Mouse (Mus musculus) MEL (cell line): ENCODE data around the gene Pitpnc1. TPM values are rescaled to one million over a fixed set of nuclear protein-coding genes. Genes with fewer than 3 reads are reported as not detected.

Experiments
- DNase-seq: peaks from one replicate; pipeline ENCODE4 v3.0.0; 2011; ENCODE audit warnings: low read depth, low spot score
- H3K27ac ChIP-seq: 2 replicates; pipeline ENCODE4 v1.5.1; 2012; ENCODE audit warnings: low read depth, mild to moderate bottlenecking, control low read depth, low read length, moderate library complexity; ENCODE audit not compliant: control insufficient read depth
- H3K27me3 ChIP-seq, 2 experiments: fragments of 150-350 bp in 1 of 2; sonication (generic) in 1 of 2; 2 replicates each; pipeline ENCODE4 v1.6.1; 2012; ENCODE audit warnings: low read length in 2 of 2, mild to moderate bottlenecking in 2 of 2, improper control_type of control experiment in 1 of 2, moderate library complexity in 1 of 2; ENCODE audit not compliant: insufficient read depth in 2 of 2, control insufficient read depth in 1 of 2
- H3K36me3 ChIP-seq, 2 experiments: 2 replicates each; pipeline ENCODE4 v1.6.1; 2012 to 2014; ENCODE audit warnings: low read length in 2 of 2, improper control_type of control experiment in 1 of 2, inconsistent platforms in 1 of 2, mild to moderate bottlenecking in 1 of 2; ENCODE audit not compliant: insufficient read depth in 2 of 2, control insufficient read depth in 1 of 2
- H3K4me1 ChIP-seq, 2 experiments: fragments of 150-350 bp in 1 of 2; sonication (generic) in 1 of 2; 2 replicates each; pipeline ENCODE4 v1.6.1; 2012; ENCODE audit warnings: low read length in 2 of 2, improper control_type of control experiment in 1 of 2, mild to moderate bottlenecking in 1 of 2; ENCODE audit not compliant: insufficient read depth in 2 of 2, control insufficient read depth in 1 of 2
- H3K4me3 ChIP-seq, 2 experiments: fragments of 150-350 bp in 1 of 2; sonication (generic) in 1 of 2; 2 replicates each; pipeline ENCODE4 v1.5.1; 2012; ENCODE audit warnings: low read depth in 2 of 2, low read length in 2 of 2, mild to moderate bottlenecking in 2 of 2, moderate library complexity in 2 of 2, control low read depth in 1 of 2, improper control_type of control experiment in 1 of 2; ENCODE audit not compliant: control insufficient read depth in 1 of 2, insufficient read depth in 1 of 2
- H3K79me2 ChIP-seq: 2 replicates; pipeline ENCODE4 v1.6.1; 2012; ENCODE audit warnings: mild to moderate bottlenecking, low read length, moderate library complexity; ENCODE audit not compliant: control insufficient read depth, poor library complexity, insufficient read depth
- H3K9ac ChIP-seq: 2 replicates; pipeline ENCODE4 v1.6.1; 2012; ENCODE audit warnings: low read depth, mild to moderate bottlenecking, control low read depth, low read length, moderate library complexity; ENCODE audit not compliant: control insufficient read depth, poor library complexity, severe bottlenecking
- H3K9me3 ChIP-seq: fragments of 150-350 bp; sonication (generic); replicated peaks from 2 replicates; pipeline ENCODE4 v1.6.1; 2012; ENCODE audit warnings: mild to moderate bottlenecking, low read length, improper control_type of control experiment, moderate library complexity; ENCODE audit not compliant: insufficient read depth
- E2F4 ChIP-seq: IDR thresholded peaks from 2 replicates; pipeline ENCODE4 v1.6.1; 2011; ENCODE audit warnings: low read depth, low read length, improper control_type of control experiment, borderline replicate concordance
- EP300 ChIP-seq, 2 experiments: IDR thresholded peaks; 2 replicates each; pipeline ENCODE4 v1.6.1; 2011; ENCODE audit warnings: improper control_type of control experiment in 2 of 2, low read length in 2 of 2, low read depth in 1 of 2, mild to moderate bottlenecking in 1 of 2
- ETS1 ChIP-seq: IDR thresholded peaks from 2 replicates; pipeline ENCODE4 v1.6.1; 2012; ENCODE audit warnings: low read depth, mild to moderate bottlenecking, inconsistent platforms, low read length, improper control_type of control experiment, moderate library complexity
- GABPA ChIP-seq: IDR thresholded peaks from 2 replicates; pipeline ENCODE4 v1.6.1; 2012; ENCODE audit warnings: low read depth, mild to moderate bottlenecking, inconsistent platforms, low read length, improper control_type of control experiment, moderate library complexity
- GATA1 ChIP-seq: IDR thresholded peaks from 2 replicates; pipeline ENCODE4 v1.6.1; 2011; ENCODE audit warnings: low read depth, low read length, improper control_type of control experiment
- HCFC1 ChIP-seq: IDR thresholded peaks from 2 replicates; pipeline ENCODE4 v1.6.1; 2012; ENCODE audit warnings: low read depth, mild to moderate bottlenecking, inconsistent platforms, low read length, improper control_type of control experiment, moderate library complexity
- MAFK ChIP-seq: IDR thresholded peaks from 2 replicates; pipeline ENCODE4 v1.6.1; 2011; ENCODE audit warnings: low read depth, mild to moderate bottlenecking, low read length, improper control_type of control experiment, borderline replicate concordance
- MXI1 ChIP-seq: IDR thresholded peaks from 2 replicates; pipeline ENCODE4 v1.6.1; 2011; ENCODE audit warnings: mild to moderate bottlenecking, low read depth, low read length, improper control_type of control experiment
- MYC ChIP-seq: IDR thresholded peaks from 2 replicates; pipeline ENCODE4 v1.6.1; 2011; ENCODE audit warnings: low read depth, mild to moderate bottlenecking, low read length, improper control_type of control experiment, moderate library complexity
- RCOR1 ChIP-seq: IDR thresholded peaks from 2 replicates; pipeline ENCODE4 v1.6.1; 2012; ENCODE audit warnings: low read depth, mild to moderate bottlenecking, inconsistent platforms, low read length, improper control_type of control experiment
- SIN3A ChIP-seq: IDR thresholded peaks from 2 replicates; pipeline ENCODE4 v1.6.1; 2012; ENCODE audit warnings: low read length, improper control_type of control experiment, inconsistent platforms
- TAL1 ChIP-seq: IDR thresholded peaks from 2 replicates; pipeline ENCODE4 v1.6.1; 2012; ENCODE audit warnings: mild to moderate bottlenecking, inconsistent platforms, low read length, moderate library complexity, mixed read lengths
- TBP ChIP-seq: IDR thresholded peaks from 2 replicates; pipeline ENCODE4 v1.8.0; 2011; ENCODE audit warnings: low read depth, low read length, improper control_type of control experiment
- TCF12 ChIP-seq: IDR thresholded peaks from 2 replicates; pipeline ENCODE4 v1.6.1; 2014; ENCODE audit warnings: low read depth, mild to moderate bottlenecking, inconsistent platforms, low read length, improper control_type of control experiment, moderate library complexity
- UBTF ChIP-seq: IDR thresholded peaks from 2 replicates; pipeline ENCODE4 v1.6.1; 2012; ENCODE audit warnings: low read depth, mild to moderate bottlenecking, inconsistent platforms, low read length, improper control_type of control experiment, moderate library complexity, borderline replicate concordance; ENCODE audit not compliant: insufficient read depth
- USF1 ChIP-seq: IDR thresholded peaks from 2 replicates; pipeline ENCODE4 v1.6.1; 2014; ENCODE audit warnings: low read depth, mild to moderate bottlenecking, inconsistent platforms, low read length, improper control_type of control experiment, moderate library complexity
- USF2 ChIP-seq, 2 experiments: IDR thresholded peaks; 2 replicates each; pipeline ENCODE4 v1.6.1; 2011 to 2012; ENCODE audit warnings: improper control_type of control experiment in 2 of 2, low read length in 2 of 2, borderline replicate concordance in 1 of 2, inconsistent platforms in 1 of 2, low read depth in 1 of 2, mild to moderate bottlenecking in 1 of 2; ENCODE audit not compliant: insufficient read depth in 1 of 2
- polyA plus RNA-seq, 2 experiments: library from polyadenylated mRNA; stranded (reverse) in 1 of 2; unstranded in 1 of 2; fragments of >175 nt in 1 of 2; fragments of >200 nt in 1 of 2; gene quantifications; 2 replicates each; pipeline versions ENCODE4 v1.2.1 to v1.2.4; 2012; ENCODE audit warnings: low replicate concordance in 2 of 2, low read depth in 1 of 2; ENCODE audit not compliant: insufficient read length in 2 of 2, insufficient read depth in 1 of 2, missing spikeins in 1 of 2
- total RNA-seq: library from RNA; depleted of rRNA; stranded (reverse); fragments of 300-350 nt; gene quantifications from 2 replicates; pipeline ENCODE4 v1.2.3, GENCODE M21; 2012

The Pitpnc1 gene
- total and polyA plus RNA-seq, 3 experiments, result 19.3 to 25.3 TPM; not detected in 1

GRCm38 (mm10) chr11:107397326-107397998, 73.0 kb downstream of the Pitpnc1 start:
- DNase-seq, result peak; percentile 84

GRCm38 (mm10) chr11:107394245-107394644, 76.3 kb downstream of the Pitpnc1 start:
- Histone ChIP-seq H3K4me1 (peaks cover 9 to 38% of the 10 kb centered on the region in 2 experiments), H3K36me3 (peaks cover 2 to 31% of the 10 kb centered on the region in 2 experiments; a peak in 3 of 4 replicates)
- TF ChIP-seq USF2 (IDR thresholded peaks at IDR 0.05; ENCODE audit: borderline replicate concordance in 1 of 2, insufficient read depth in 1 of 2, low read depth in 1 of 2, low read length in 2 of 2) (no peak), ETS1 (no peak), MAFK (no peak), E2F4 (no peak)
- TF ChIP-seq, all 39 proteins: peak for 0
- no peaks in the 10 kb centered on the region for H3K27me3 ChIP-seq
- H3K79me2 ChIP-seq, result peaks cover 9% of the 10 kb centered on the region; the same call in 1 of the 2 replicates
- H3K9me3 ChIP-seq, result no peaks in the 10 kb centered on the region
- no peak for DNase-seq
- H3K9ac ChIP-seq, result no peak overlapping the region
- no peak overlapping the region for H3K4me3 ChIP-seq
- no peak overlapping the region for H3K27ac ChIP-seq

More at GRCm38 (mm10) chr11:107397326-107397998, 73.0 kb downstream of the Pitpnc1 start:
- H3K9ac ChIP-seq, result peak overlapping the region; percentile 31; the same call in 1 of the 2 replicates
- H3K9me3 ChIP-seq, result no peaks in the 10 kb centered on the region
- peaks cover 18 to 53% of the 10 kb centered on the region in 2 experiments for H3K4me1 ChIP-seq
- H3K27me3 ChIP-seq, result no peaks in the 10 kb centered on the region
- peaks cover 9% of the 10 kb centered on the region; the same call in 1 of the 2 replicates for H3K79me2 ChIP-seq
- peak overlapping the region; percentile 51 for H3K27ac ChIP-seq
- TF ChIP-seq TBP (no peak), TAL1 (peak; percentile 90), UBTF (no peak), MXI1 (peak; percentile 82), USF2 (IDR thresholded peaks at IDR 0.05; ENCODE audit: borderline replicate concordance in 1 of 2, insufficient read depth in 1 of 2, low read depth in 1 of 2, low read length in 2 of 2) (no peak), GATA1 (peak; percentile 79), USF1 (no peak), MYC (peak; percentile 63; the same call in 1 of the 2 replicates), GABPA (no peak), ETS1 (peak; percentile 60; the same call in 1 of the 2 replicates), TCF12 (peak; percentile 89), HCFC1 (no peak), SIN3A (peak; percentile 80), RCOR1 (peak; percentile 77), EP300 (IDR thresholded peaks at IDR 0.05; ENCODE audit: low read depth in 1 of 2, low read length in 2 of 2) (peak; percentile 74 to 84)
- peaks cover 2 to 39% of the 10 kb centered on the region in 2 experiments; a peak in 3 of 4 replicates for H3K36me3 ChIP-seq
- H3K4me3 ChIP-seq, result no peak overlapping the region
